Mouse (Mus musculus): ENCODE data around the gene Dnal4.

The Dnal4 gene

GRCm38 (mm10) chr15:79763001-79763400, 14.6 kb downstream of the Dnal4 start:
- DNase-seq: no peak

- DNase-seq: no peak
Measured at GRCm38 (mm10) chr15:79760956-79761355, 16.7 kb downstream of the Dnal4 start.

- DNase-seq: no peak
Measured at GRCm38 (mm10) chr15:79757118-79757517, 20.5 kb downstream of the Dnal4 start.

DNA sequence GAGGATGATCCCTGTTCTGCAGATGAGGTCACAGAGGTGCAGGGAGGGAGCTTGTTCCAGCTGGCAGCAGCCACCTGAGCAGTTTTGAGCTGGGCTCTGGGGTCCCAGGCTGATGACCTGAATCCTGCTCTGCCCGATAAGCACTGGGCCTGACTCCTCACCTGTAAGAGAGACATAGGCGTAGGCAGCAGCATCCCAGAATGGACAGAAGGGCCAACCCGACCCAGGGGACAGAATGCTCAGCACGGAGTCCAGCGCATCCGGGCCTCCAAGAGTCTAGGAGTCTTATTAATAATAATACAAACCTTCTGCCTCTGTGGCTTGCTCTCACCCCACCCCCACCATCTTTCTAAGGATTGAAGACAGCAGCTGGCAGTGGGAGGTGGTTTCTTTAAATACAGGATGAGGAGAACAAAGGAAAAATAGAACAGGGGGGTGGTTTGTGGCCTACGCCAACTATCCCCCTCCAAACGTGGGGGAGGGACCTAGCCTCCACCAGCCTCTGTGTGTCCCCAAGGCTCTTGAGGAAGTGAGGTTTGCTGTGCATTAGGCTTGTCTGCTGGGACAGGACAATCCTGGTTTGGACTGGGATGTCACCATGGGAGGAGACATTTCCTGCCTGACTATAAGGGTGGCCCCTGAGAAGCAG, 21.5 kb downstream of the Dnal4 start:
- peak; percentile 78 for DNase-seq

DNA sequence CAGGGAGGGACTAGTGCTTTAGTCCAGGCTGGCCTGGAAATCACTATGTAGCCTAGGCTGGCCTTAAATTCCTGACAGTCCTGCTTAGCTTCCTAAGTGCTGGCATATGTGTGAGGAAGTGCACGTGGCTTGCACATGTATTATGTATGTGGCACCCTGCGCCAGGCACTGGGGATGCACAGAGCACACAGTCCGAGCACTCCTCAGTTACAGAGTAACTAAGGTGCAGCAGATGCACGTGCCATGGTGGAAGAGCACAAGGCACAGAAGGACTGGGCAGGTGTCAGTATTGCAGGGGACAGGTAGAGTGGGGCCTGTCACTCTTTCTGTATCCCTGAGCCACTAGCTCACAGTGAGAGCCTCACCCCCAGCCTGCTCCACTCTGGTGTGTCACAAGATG, 22.5 kb downstream of the Dnal4 start:
- no peak for DNase-seq

GRCm38 (mm10) chr15:79753873-79754272, 23.8 kb downstream of the Dnal4 start:
- DNase-seq: no peak

GRCm38 (mm10) chr15:79753420-79753752, 24.3 kb downstream of the Dnal4 start:
- DNase-seq: no peak

GRCm38 (mm10) chr15:79752742-79753419, 24.8 kb downstream of the Dnal4 start:
- no peak for DNase-seq

GRCm38 (mm10) chr15:79751772-79752171, 25.9 kb downstream of the Dnal4 start:
- DNase-seq: peak; percentile 69

GRCm38 (mm10) chr15:79750266-79750665, 27.4 kb downstream of the Dnal4 start:
- DNase-seq: no peak

GRCm38 (mm10) chr15:79749162-79749561, 28.5 kb downstream of the Dnal4 start:
- no peak for DNase-seq

- no peak for DNase-seq
Measured at GRCm38 (mm10) chr15:79747998-79748397, 29.7 kb downstream of the Dnal4 start.

- no peak for DNase-seq
Measured at GRCm38 (mm10) chr15:79745883-79746282, 31.8 kb downstream of the Dnal4 start.

- no peak for DNase-seq
Measured at GRCm38 (mm10) chr15:79745312-79745711, 32.3 kb downstream of the Dnal4 start.

DNA sequence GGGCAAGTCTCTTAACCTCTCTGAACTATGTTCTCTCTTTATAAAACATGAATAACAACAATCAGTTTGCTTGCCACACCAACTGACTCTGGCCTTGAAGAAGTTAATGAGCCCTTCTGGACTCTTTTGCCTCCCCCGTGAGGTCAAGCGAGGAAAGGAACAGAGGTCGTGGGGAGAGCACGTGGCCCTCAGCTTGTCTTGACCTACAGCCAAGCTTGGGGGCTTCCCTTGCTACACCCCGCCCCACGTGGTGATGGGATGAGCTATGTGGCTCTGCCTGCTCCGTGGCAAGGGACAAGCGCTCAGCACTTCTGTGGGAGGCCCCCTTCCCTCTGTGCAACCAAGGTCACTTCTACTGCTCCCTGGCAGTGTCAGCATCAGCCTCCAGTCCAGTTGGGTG, 32.9 kb downstream of the Dnal4 start:
- no peak for DNase-seq

- DNase-seq: no peak
Measured at GRCm38 (mm10) chr15:79744001-79744400, 33.6 kb downstream of the Dnal4 start.

GRCm38 (mm10) chr15:79742706-79743023, 35.0 kb downstream of the Dnal4 start:
- DNase-seq: no peak

- DNase-seq: peak; percentile 94
Measured at GRCm38 (mm10) chr15:79741921-79742705, 35.5 kb downstream of the Dnal4 start, which contains the start of gene Sun2. Gene Sun2, minus strand, starts transcription at chr15:79742536.

GRCm38 (mm10) chr15:79741173-79741858, 36.3 kb downstream of the Dnal4 start:
- DNase-seq: no peak

- no peak for DNase-seq
Measured at GRCm38 (mm10) chr15:79740739-79741138, 36.9 kb downstream of the Dnal4 start.

DNA sequence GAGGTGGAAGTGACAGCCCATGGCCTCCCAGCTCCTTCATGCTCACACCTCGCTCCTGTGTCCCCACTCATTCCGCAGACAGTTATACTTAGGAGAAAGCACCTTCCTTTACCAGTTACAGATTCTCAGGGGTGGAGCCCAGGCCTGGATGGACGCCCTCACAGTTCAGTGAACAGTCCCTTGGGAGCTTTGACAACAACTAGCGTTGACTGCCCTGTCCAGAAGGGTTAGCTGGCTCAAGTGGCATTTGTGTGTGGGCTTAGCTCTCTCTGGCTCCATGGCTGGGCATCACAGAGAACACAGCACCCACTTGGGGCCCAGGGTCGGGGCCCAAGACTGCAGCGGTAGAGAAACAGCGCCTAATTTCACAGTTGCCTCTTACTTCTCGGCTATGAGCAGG, 43.3 kb downstream of the Dnal4 start:
- DNase-seq: no peak

DNA sequence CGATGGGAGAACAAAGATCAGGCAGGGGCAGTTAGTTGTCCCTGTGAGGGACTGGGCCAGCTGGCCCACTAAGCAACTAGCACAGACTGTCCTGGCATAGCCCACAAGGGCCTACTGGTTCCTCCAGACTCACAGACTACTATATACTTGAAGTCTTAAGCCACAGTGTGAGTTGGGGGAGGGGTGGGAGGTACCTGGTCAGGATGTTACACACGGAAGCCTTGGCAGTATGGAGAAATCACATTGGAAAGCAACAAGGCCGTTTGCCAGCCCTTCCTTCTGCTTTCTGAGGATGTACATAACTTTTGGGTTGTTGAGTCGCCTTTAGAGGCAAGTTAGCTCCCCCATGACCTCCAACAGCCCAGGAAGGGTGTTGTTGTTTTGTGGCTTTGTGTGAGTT, 44.0 kb downstream of the Dnal4 start:
- DNase-seq: no peak

DNA sequence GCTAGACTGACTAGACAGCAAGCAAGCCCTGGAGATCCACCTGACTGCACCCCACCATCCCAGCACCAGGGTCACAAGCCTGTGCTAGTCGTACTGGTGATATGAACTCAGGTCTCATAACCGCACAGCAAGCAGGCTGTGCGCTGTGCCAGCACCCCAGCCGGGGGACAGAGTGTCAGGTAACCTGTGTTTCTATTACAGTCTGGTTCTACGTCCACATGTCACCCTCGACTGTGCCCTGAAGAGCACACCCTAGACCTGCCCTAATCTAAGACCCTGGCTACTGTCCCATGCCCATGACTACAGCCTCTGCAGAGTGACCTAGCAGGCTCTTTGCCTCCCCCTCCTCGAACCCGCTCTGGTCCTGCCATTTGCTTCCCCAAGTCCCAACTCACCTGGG, 44.5 kb downstream of the Dnal4 start:
- no peak for DNase-seq

GRCm38 (mm10) chr15:79731554-79731953, 46.1 kb downstream of the Dnal4 start:
- no peak for DNase-seq

Measured in layer of hippocampus, adult 9-11 months (tissue).